In genomic region chr5:52189664-52190365, GRCm38 (mm10) we compare ENCODE assay signal across 8 mouse cellular contexts. TPM values are rescaled to one million over a fixed set of nuclear protein-coding genes. Genes with fewer than 3 reads are reported as not detected.
A peak's percentile ranks its signal among the peaks of the same experiment; 100 is the strongest.
DNase-seq lines count a peak whose midpoint lies in the region; ATAC-seq and TF ChIP-seq lines count a peak whose summit lies in the region.

No protein-coding gene starts in this region.

- H3K4me3 ChIP-seq in E14TG2a.4 (replicated peaks; ENCODE audit: low read length), result peak overlapping the region; percentile 88
- peak overlapping the region; percentile 98 for H3K4me3 ChIP-seq in heart, embryonic 11.5 days (ENCODE audit: low read depth, low read length)

- peak overlapping the region; percentile 93 for H3K27ac ChIP-seq in heart, embryonic 11.5 days (ENCODE audit: low read depth, low read length)

- DNase-seq in adrenal gland, adult 8-10 months, result peak; percentile 27
- peak; percentile 67 for DNase-seq in kidney, postnatal 14 days
- DNase-seq in lung, postnatal 25 days (ENCODE audit: low spot score), result peak; percentile 70
- peak; percentile 64 for DNase-seq in retina, embryonic 14.5 days (ENCODE audit: low spot score)
- peak; percentile 50 for DNase-seq in urinary bladder, postnatal 25 days (ENCODE audit: low spot score)

- H3K4me2 ChIP-seq in heart, embryonic 11.5 days, result peak overlapping the region; percentile 84

- H3K27me3 ChIP-seq in E14TG2a.4 (ENCODE audit: insufficient read depth, low read length), result no peaks in the 10 kb centered on the region
- no peaks in the 10 kb centered on the region for H3K27me3 ChIP-seq in heart, embryonic 11.5 days (ENCODE audit: control insufficient read depth, insufficient read depth, low read length)

- H3K9me3 ChIP-seq in E14TG2a.4 (ENCODE audit: low read length), result no peaks in the 10 kb centered on the region
- no peaks in the 10 kb centered on the region for H3K9me3 ChIP-seq in heart, embryonic 11.5 days (replicated peaks; ENCODE audit: control insufficient read depth, low read length)

- peaks cover 21% of the 10 kb centered on the region for H3K36me3 ChIP-seq in E14TG2a.4 (ENCODE audit: insufficient read depth, low read length)
- H3K36me3 ChIP-seq in heart, embryonic 11.5 days (ENCODE audit: control insufficient read depth, insufficient read depth, low read length), result no peaks in the 10 kb centered on the region

- H3K9ac ChIP-seq in heart, embryonic 11.5 days (ENCODE audit: low read depth, low read length), result peak overlapping the region; percentile 99

- no peak for TF ChIP-seq CTCF in E14TG2a.4 (conservative IDR thresholded peaks at IDR 0.05; ENCODE audit: low read length)

- peak; percentile 25 for ATAC-seq in erythroblast, adult 5-6 weeks (replicated peaks; ENCODE audit: low FRiP score, poor library complexity, severe bottlenecking)
- peak; percentile 71 for ATAC-seq in heart, embryonic 11.5 days (replicated peaks; ENCODE audit: insufficient number of reproducible peaks, low FRiP score, low TSS enrichment)

- H3K4me1 ChIP-seq in E14TG2a.4 (replicated peaks; ENCODE audit: low read depth, low read length), result peaks cover 60% of the 10 kb centered on the region
- peaks cover 20% of the 10 kb centered on the region for H3K4me1 ChIP-seq in heart, embryonic 11.5 days (ENCODE audit: control insufficient read depth, insufficient read depth, low read length)

- WGBS in heart, embryonic 11.5 days (ENCODE audit: insufficient replicate concordance), result under 1% methylated on average over 61 of the region's 63 CpGs

RNA-seq across cellular contexts. Expression of gene Dhx15, which starts 0.5 kb away (rescaled TPM):
- total RNA-seq in adrenal gland, adult 8-10 months (2022), result 100 to 1,000 TPM in 3 of 4 experiments, 10 to 100 TPM in 1; 97.2 to 127 (median 119) TPM
- 88.2 and 89.4 TPM in 2 replicates for total RNA-seq in erythroblast, adult 5-6 weeks (2015; ENCODE audit: low replicate concordance)
- total RNA-seq in erythroblast, adult 5-6 weeks (2017; ENCODE audit: low replicate concordance), result 104 and 120 TPM in 2 replicates
- polyA plus RNA-seq in heart, embryonic 11.5 days (2014; fragmentation: Nextera tagmentation; extraction: Ambion mirVana), result 53.7 and 58.5 TPM in 2 replicates

Comparison
In these comparisons a context has a peak if more than half of its experiments do, and no peak if none do; other contexts are left out.
1. Peak in every context shown above with its lines: DNase-seq, ATAC-seq, H3K4me3 ChIP-seq and H3K27ac ChIP-seq.